Mouse (Mus musculus) bone marrow, adult 2 months (tissue): ENCODE data around the gene Tas2r125. TPM values are rescaled to one million over a fixed set of nuclear protein-coding genes. Genes with fewer than 3 reads are reported as not detected.
"Not testable (repeated sequence)": the region's sequence is repeated elsewhere in the genome, so short reads cannot be mapped to it uniquely, and the experiment has no call there.

Source experiments
- H3K27ac ChIP-seq: fragments of 200-500 bp; 2 replicates; pipeline ENCODE4 v1.5.1; 2012; ENCODE audit warnings: low read depth, mild to moderate bottlenecking, control low read depth, inconsistent platforms, low read length; ENCODE audit not compliant: control insufficient read depth, poor library complexity, insufficient read depth
- H3K4me1 ChIP-seq: fragments of 200-500 bp; 2 replicates; pipeline ENCODE4 v1.6.1; 2011; ENCODE audit warnings: low read length; ENCODE audit not compliant: control insufficient read depth, insufficient read depth
- H3K4me3 ChIP-seq: fragments of 200-500 bp; replicated peaks from 2 replicates; pipeline ENCODE3; 2011; ENCODE audit warnings: mild to moderate bottlenecking, low read depth, low read length, control low read depth; ENCODE audit not compliant: control insufficient read depth
- CTCF ChIP-seq: fragments of 200-500 bp; IDR thresholded peaks from 2 replicates; pipeline ENCODE4 v1.5.1; 2011; ENCODE audit warnings: low read length, control low read depth; ENCODE audit not compliant: control insufficient read depth, insufficient read depth
- POLR2A ChIP-seq: fragments of 200-500 bp; IDR thresholded peaks from 2 replicates; pipeline ENCODE4 v1.6.1; 2011; ENCODE audit warnings: low read depth, mild to moderate bottlenecking, control low read depth, low read length, borderline replicate concordance; ENCODE audit not compliant: control insufficient read depth
- WGBS: fragments of 180-500 bp; shearing (Covaris S2); methylation state at CpG from one replicate; pipeline ENCODE4 v1.1.7; 2018; 5-methylcytosine and 5-hydroxymethylcytosine counted together
- polyA plus RNA-seq: library from polyadenylated mRNA; stranded (reverse); fragments of >200 nt; gene quantifications from 2 replicates; pipeline ENCODE4 v1.2.4, GENCODE M21; 2011; ENCODE audit warnings: low replicate concordance; ENCODE audit not compliant: missing spikeins, insufficient read depth, insufficient read length

The Tas2r125 gene
- not detected in 2 replicates for polyA plus RNA-seq

GRCm38 (mm10) chr6:132909351-132909750, at the start of gene Tas2r125:
TSS of gene Tas2r125 (plus strand) at chr6:132909651.
- Histone ChIP-seq H3K4me1 (no peaks in the 10 kb centered on the region), H3K4me3 (no peak within 1 kb of the TSS), H3K27ac (no peak within 1 kb of the TSS)
- no peak for TF ChIP-seq POLR2A
- TF ChIP-seq CTCF, result no peak
- 75% methylated on average over 3 of the region's 3 CpGs for WGBS

GRCm38 (mm10) chr6:132867708-132868107, 41.7 kb upstream of the Tas2r125 start, which contains the start of gene Tas2r110:
TSS of gene Tas2r110 (plus strand) at chr6:132868008.
- H3K4me3 ChIP-seq, result no peak within 1 kb of the TSS
- no peak within 1 kb of the TSS for H3K27ac ChIP-seq
- TF ChIP-seq POLR2A (no peak), CTCF (no peak)
- no peaks in the 10 kb centered on the region for H3K4me1 ChIP-seq

GRCm38 (mm10) chr6:132892711-132893110, 16.7 kb upstream of the Tas2r125 start, which contains the start of gene Tas2r113:
TSS of gene Tas2r113 (plus strand) at chr6:132893011.
- Histone ChIP-seq H3K27ac (no peak within 1 kb of the TSS), H3K4me3 (no peak within 1 kb of the TSS), H3K4me1 (no peaks in the 10 kb centered on the region)
- 51% methylated on average over 1 of the region's 1 CpGs for WGBS
- no peak for TF ChIP-seq CTCF
- TF ChIP-seq POLR2A, result no peak

- not testable (repeated sequence) for H3K4me1 ChIP-seq, H3K27ac ChIP-seq, H3K4me3 ChIP-seq
These were observed 31.9 kb downstream of the Tas2r125 start for GRCm38 (mm10) chr6:132941376-132941775.

- no peak within 1 kb of the TSS for H3K27ac ChIP-seq
- H3K4me1 ChIP-seq, result no peaks in the 10 kb centered on the region
- H3K4me3 ChIP-seq, result no peak within 1 kb of the TSS
- TF ChIP-seq POLR2A (no peak), CTCF (no peak)
- 64% methylated on average over 2 of the region's 2 CpGs for WGBS
These were observed 41.4 kb downstream of the Tas2r125 start, which contains the start of gene Tas2r129 for GRCm38 (mm10) chr6:132950802-132951201. TSS of gene Tas2r129 (plus strand) at chr6:132951102.

GRCm38 (mm10) chr6:132957819-132958218, 48.4 kb downstream of the Tas2r125 start, which contains the start of gene Tas2r131:
TSS of gene Tas2r131 (minus strand) at chr6:132957919.
- WGBS, result 46% methylated on average over 1 of the region's 1 CpGs
- H3K4me1 ChIP-seq, result no peaks in the 10 kb centered on the region
- TF ChIP-seq POLR2A (no peak), CTCF (no peak)
- no peak within 1 kb of the TSS for H3K27ac ChIP-seq
- H3K4me3 ChIP-seq, result no peak within 1 kb of the TSS

Other genes starting within 250 kb of the Tas2r125 start
- gene Tas2r121, start 208.6 kb upstream of the Tas2r125 start, polyA plus RNA-seq, result not detected in 2 replicates
- gene Tas2r122, start 197.7 kb upstream of the Tas2r125 start, polyA plus RNA-seq, result not detected in 2 replicates
- gene Tas2r115, start 171.6 kb upstream of the Tas2r125 start, polyA plus RNA-seq, result not detected in 2 replicates
- gene Tas2r124, start 154.9 kb upstream of the Tas2r125 start, polyA plus RNA-seq, result not detected in 2 replicates
- gene Tas2r102, start 147.5 kb upstream of the Tas2r125 start, polyA plus RNA-seq, result not detected in 2 replicates
- gene Tas2r136, start 131.5 kb upstream of the Tas2r125 start, polyA plus RNA-seq, result not detected in 2 replicates
- gene Tas2r117, start 106.8 kb upstream of the Tas2r125 start, polyA plus RNA-seq, result not detected in 2 replicates
- gene Tas2r123, start 62.5 kb upstream of the Tas2r125 start, polyA plus RNA-seq, result not detected in 2 replicates
- not detected in 2 replicates for gene Tas2r116, start 54.2 kb upstream of the Tas2r125 start, polyA plus RNA-seq
- not detected in 2 replicates for gene Tas2r110, start 41.6 kb upstream of the Tas2r125 start, polyA plus RNA-seq
- gene Tas2r113, start 16.6 kb upstream of the Tas2r125 start, polyA plus RNA-seq, result not detected in 2 replicates
- gene Tas2r129, start 41.5 kb downstream of the Tas2r125 start, polyA plus RNA-seq, result not detected in 2 replicates
- gene Tas2r131, start 48.3 kb downstream of the Tas2r125 start, polyA plus RNA-seq, result not detected in 2 replicates
- gene Tas2r109, start 71.3 kb downstream of the Tas2r125 start, polyA plus RNA-seq, result not detected in 2 replicates
- not detected in 2 replicates for gene Tas2r103, start 127.5 kb downstream of the Tas2r125 start, polyA plus RNA-seq
- not detected in 2 replicates for gene Tas2r140, start 146.2 kb downstream of the Tas2r125 start, polyA plus RNA-seq
- 12.0 and 18.1 TPM in 2 replicates for gene Smim10l1, start 195.3 kb downstream of the Tas2r125 start, polyA plus RNA-seq